Mouse (Mus musculus): Measurements from ENCODE around the gene Zc3h12b. TPM values are rescaled to one million over a fixed set of nuclear protein-coding genes. Genes with fewer than 3 reads are reported as not detected.

Gene Zc3h12b
- not detected in 2 replicates for polyA plus RNA-seq (2011; ENCODE audit: insufficient read depth, insufficient read length, low replicate concordance, missing spikeins)

DNA sequence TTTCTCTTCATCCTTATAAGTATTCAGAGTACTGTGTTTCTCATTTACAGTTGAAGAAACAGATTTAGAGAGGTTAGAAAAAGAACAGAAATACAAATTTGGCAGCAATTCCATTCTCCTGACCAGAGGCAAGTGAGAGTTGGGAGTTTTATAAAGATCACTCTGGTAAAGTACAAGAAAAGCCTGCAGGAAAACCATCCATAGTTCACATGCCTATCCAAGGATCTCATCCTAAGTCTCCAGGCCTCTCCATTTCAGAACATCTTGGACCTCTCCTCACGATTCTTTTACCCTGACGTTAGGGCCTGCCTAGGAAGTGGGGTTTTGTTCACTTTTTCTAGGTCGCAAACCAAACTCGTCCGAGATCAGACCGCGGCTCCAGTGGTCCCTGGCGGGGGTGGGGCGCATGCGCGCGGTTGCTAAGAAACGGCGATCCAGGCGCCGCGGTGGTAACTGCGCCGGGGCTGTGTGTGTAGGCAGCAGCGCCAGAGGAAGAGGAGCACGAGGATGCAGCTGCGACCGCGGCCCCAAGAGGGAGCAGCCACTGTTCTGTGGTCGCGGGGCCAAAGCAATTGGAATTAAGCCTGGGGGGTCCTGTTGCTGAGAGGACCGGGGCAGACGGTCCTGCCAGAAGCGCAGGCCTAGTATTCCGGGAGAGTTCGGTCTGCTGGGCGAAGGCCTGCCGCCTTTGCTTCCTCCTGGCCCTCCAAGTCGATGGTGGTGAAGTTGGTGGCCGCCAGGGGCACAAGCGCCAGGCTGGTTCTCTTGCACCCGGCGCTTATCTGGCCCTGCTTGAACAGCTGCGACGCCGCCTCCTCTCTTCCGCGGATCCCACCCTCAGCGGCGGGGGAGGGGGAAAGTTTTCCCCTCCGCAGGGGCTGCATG lies at the start of gene Zc3h12b:
Gene Zc3h12b, plus strand, starts transcription at position 452 of the 885 bp plus-strand sequence.
- WGBS, result 14% methylated on average over 45 of the region's 46 CpGs
- peak within 1 kb of the TSS; percentile 43 for H3K4me3 ChIP-seq (replicated peaks; ENCODE audit: control insufficient read depth, low read depth, low read length)
- no peak within 1 kb of the TSS for H3K27ac ChIP-seq (ENCODE audit: control insufficient read depth, insufficient read depth, low read depth, low read length, poor library complexity)
- TF ChIP-seq POLR2A (IDR thresholded peaks at IDR 0.05; ENCODE audit: borderline replicate concordance, control insufficient read depth, low read depth, low read length), result no peak
- no peak for TF ChIP-seq CTCF (IDR thresholded peaks at IDR 0.05; ENCODE audit: control insufficient read depth, insufficient read depth, low read length)
- H3K4me1 ChIP-seq (ENCODE audit: control insufficient read depth, insufficient read depth, low read length), result no peaks in the 10 kb centered on the region

- H3K4me3 ChIP-seq (replicated peaks; ENCODE audit: control insufficient read depth, low read depth, low read length), result no peak overlapping the region
- TF ChIP-seq POLR2A (IDR thresholded peaks at IDR 0.05; ENCODE audit: borderline replicate concordance, control insufficient read depth, low read depth, low read length) (no peak), CTCF (IDR thresholded peaks at IDR 0.05; ENCODE audit: control insufficient read depth, insufficient read depth, low read length) (no peak)
- no peak overlapping the region for H3K27ac ChIP-seq (ENCODE audit: control insufficient read depth, insufficient read depth, low read depth, low read length, poor library complexity)
- 83% methylated on average over 1 of the region's 1 CpGs for WGBS
- H3K4me1 ChIP-seq (ENCODE audit: control insufficient read depth, insufficient read depth, low read length), result no peaks in the 10 kb centered on the region
These were observed 29.3 kb upstream of the Zc3h12b start for GRCm38 (mm10) chrX:95682206-95682605.

- TF ChIP-seq POLR2A (IDR thresholded peaks at IDR 0.05; ENCODE audit: borderline replicate concordance, control insufficient read depth, low read depth, low read length) (no peak), CTCF (IDR thresholded peaks at IDR 0.05; ENCODE audit: control insufficient read depth, insufficient read depth, low read length) (no peak)
- WGBS, result 18% methylated on average over 1 of the region's 1 CpGs
- no peaks in the 10 kb centered on the region for H3K4me1 ChIP-seq (ENCODE audit: control insufficient read depth, insufficient read depth, low read length)
These were observed 24.4 kb upstream of the Zc3h12b start for GRCm38 (mm10) chrX:95687119-95687518.

DNA sequence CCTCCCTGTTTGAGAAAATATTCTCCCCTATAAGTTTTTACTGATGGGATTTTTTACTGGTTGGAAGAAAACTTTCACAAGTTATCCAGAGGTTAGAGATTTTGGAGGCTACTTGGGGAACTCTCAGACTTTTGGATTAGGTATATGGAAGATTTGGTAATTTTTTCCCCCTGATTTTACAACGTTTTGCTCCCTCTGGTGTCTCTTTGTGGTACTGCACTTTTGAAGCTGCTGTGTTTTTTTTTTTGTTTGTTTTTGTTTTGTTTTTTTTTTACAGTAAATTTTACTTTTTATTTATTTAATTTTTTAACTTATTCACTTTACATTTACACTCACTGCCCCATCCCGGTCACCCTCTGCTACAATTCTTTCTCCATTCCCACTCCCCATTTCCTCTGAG lies 26.8 kb downstream of the Zc3h12b start:
- Histone ChIP-seq H3K4me3 (replicated peaks; ENCODE audit: control insufficient read depth, low read depth, low read length) (no peak overlapping the region), H3K4me1 (ENCODE audit: control insufficient read depth, insufficient read depth, low read length) (no peaks in the 10 kb centered on the region), H3K27ac (ENCODE audit: control insufficient read depth, insufficient read depth, low read depth, low read length, poor library complexity) (no peak overlapping the region)
- TF ChIP-seq POLR2A (IDR thresholded peaks at IDR 0.05; ENCODE audit: borderline replicate concordance, control insufficient read depth, low read depth, low read length) (no peak), CTCF (IDR thresholded peaks at IDR 0.05; ENCODE audit: control insufficient read depth, insufficient read depth, low read length) (no peak)
- 40% methylated on average over 2 of the region's 2 CpGs for WGBS

More at GRCm38 (mm10) chrX:95687119-95687518, 24.4 kb upstream of the Zc3h12b start:
- H3K4me3 ChIP-seq (replicated peaks; ENCODE audit: control insufficient read depth, low read depth, low read length), result no peak overlapping the region
- no peak overlapping the region for H3K27ac ChIP-seq (ENCODE audit: control insufficient read depth, insufficient read depth, low read depth, low read length, poor library complexity)

DNA sequence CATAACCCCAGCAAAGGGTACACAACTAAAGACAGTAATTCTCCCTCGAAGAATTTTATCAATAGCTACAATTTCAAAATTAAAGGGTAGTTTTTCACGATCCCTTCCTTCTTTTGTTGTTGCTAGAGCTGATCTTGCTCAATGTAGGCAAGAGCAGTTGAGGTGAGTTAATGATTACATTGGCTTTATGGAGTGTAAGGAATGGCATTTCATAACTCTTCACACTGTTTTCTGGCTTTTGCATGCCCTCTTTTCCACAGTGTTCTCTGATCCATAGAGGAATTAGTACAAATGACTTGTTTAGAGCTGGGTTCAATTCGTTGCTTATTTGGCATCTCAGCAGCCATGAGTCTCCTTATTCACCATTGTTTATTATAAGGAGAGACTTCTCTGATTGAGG lies 84.4 kb downstream of the Zc3h12b start:
- 64% methylated on average over 3 of the region's 3 CpGs for WGBS
- no peak overlapping the region for H3K4me3 ChIP-seq (replicated peaks; ENCODE audit: control insufficient read depth, low read depth, low read length)
- H3K4me1 ChIP-seq (ENCODE audit: control insufficient read depth, insufficient read depth, low read length), result no peaks in the 10 kb centered on the region
- H3K27ac ChIP-seq (ENCODE audit: control insufficient read depth, insufficient read depth, low read depth, low read length, poor library complexity), result no peak overlapping the region
- TF ChIP-seq POLR2A (IDR thresholded peaks at IDR 0.05; ENCODE audit: borderline replicate concordance, control insufficient read depth, low read depth, low read length), result no peak
- no peak for TF ChIP-seq CTCF (IDR thresholded peaks at IDR 0.05; ENCODE audit: control insufficient read depth, insufficient read depth, low read length)

GRCm38 (mm10) chrX:95801790-95802189 lies 90.3 kb downstream of the Zc3h12b start:
- H3K4me3 ChIP-seq (replicated peaks; ENCODE audit: control insufficient read depth, low read depth, low read length), result no peak overlapping the region
- no peak for TF ChIP-seq CTCF (IDR thresholded peaks at IDR 0.05; ENCODE audit: control insufficient read depth, insufficient read depth, low read length)
- TF ChIP-seq POLR2A (IDR thresholded peaks at IDR 0.05; ENCODE audit: borderline replicate concordance, control insufficient read depth, low read depth, low read length), result no peak
- no peak overlapping the region for H3K27ac ChIP-seq (ENCODE audit: control insufficient read depth, insufficient read depth, low read depth, low read length, poor library complexity)
- WGBS, result 59% methylated on average over 1 of the region's 1 CpGs
- no peaks in the 10 kb centered on the region for H3K4me1 ChIP-seq (ENCODE audit: control insufficient read depth, insufficient read depth, low read length)

- Histone ChIP-seq H3K27ac (ENCODE audit: control insufficient read depth, insufficient read depth, low read depth, low read length, poor library complexity) (no peak overlapping the region), H3K4me1 (ENCODE audit: control insufficient read depth, insufficient read depth, low read length) (no peaks in the 10 kb centered on the region), H3K4me3 (replicated peaks; ENCODE audit: control insufficient read depth, low read depth, low read length) (no peak overlapping the region)
- TF ChIP-seq CTCF (IDR thresholded peaks at IDR 0.05; ENCODE audit: control insufficient read depth, insufficient read depth, low read length), result no peak
- no peak for TF ChIP-seq POLR2A (IDR thresholded peaks at IDR 0.05; ENCODE audit: borderline replicate concordance, control insufficient read depth, low read depth, low read length)
- WGBS, result 84% methylated on average over 14 of the region's 14 CpGs
These were observed 141.3 kb downstream of the Zc3h12b start for GRCm38 (mm10) chrX:95852806-95853205.

- Histone ChIP-seq H3K4me3 (replicated peaks; ENCODE audit: control insufficient read depth, low read depth, low read length) (no peak overlapping the region), H3K4me1 (ENCODE audit: control insufficient read depth, insufficient read depth, low read length) (no peaks in the 10 kb centered on the region), H3K27ac (ENCODE audit: control insufficient read depth, insufficient read depth, low read depth, low read length, poor library complexity) (no peak overlapping the region)
- TF ChIP-seq CTCF (IDR thresholded peaks at IDR 0.05; ENCODE audit: control insufficient read depth, insufficient read depth, low read length), result no peak
- no peak for TF ChIP-seq POLR2A (IDR thresholded peaks at IDR 0.05; ENCODE audit: borderline replicate concordance, control insufficient read depth, low read depth, low read length)
These were observed 169.6 kb downstream of the Zc3h12b start for GRCm38 (mm10) chrX:95881111-95881510.
